Mouse (Mus musculus) cerebellum, postnatal 4 days (tissue): ENCODE measurements at regions not wholly inside any gene's neighbourhood (a gene's known extent, or its start where the extent isn't known, plus 50 kb on each side); places are given as distances from the start of the nearest gene placed in this dataset.
"Not testable (repeated sequence)": the region's sequence is repeated elsewhere in the genome, so short reads cannot be mapped to it uniquely, and the experiment has no call there.

Source experiments
- DNase-seq, 2 experiments: peaks; one replicate each; pipeline ENCODE4 v3.0.0; 2022; ENCODE audit warnings: low spot score in 2 of 2, mixed read lengths in 1 of 2

DNA sequence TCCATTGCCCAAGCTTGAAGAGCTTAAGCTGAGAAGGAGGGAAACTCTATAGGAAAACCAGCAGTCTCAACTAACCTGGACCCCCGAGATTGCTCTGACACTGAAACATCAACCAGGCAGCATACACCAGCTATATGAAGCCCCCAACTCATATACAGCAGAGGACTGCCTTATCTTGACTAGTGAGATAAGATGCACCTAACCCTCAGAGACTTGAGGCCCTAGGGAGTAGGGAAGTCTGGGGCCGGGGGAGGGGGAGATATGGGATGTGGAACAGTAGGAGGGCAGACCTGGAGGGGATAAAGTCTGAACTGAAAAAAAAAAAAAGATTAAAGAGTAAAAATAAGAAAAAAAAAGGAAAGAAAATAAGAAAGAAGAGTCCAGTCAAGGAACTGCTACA, 540.5 kb upstream of the Pkdcc start:
- no peak for DNase-seq

DNA sequence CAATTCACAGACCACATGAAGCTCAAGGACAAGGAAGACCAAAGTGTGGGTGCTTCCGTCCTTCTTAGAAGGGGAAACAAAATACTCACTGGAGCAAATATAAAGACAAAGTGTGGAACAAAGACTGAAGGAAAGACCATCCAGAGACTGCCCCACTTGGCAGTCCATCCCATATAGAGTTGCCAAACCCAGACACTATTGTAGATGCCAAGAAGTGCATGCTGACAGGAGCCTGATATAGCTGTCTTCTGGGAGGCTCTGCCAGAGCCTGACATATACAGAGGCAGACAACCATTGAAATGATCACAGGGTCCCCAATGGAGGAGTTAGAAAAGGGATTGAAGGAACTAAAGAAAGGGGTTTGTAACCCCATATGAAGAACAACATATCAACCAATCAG, 548.5 kb upstream of the Pkdcc start:
- peak in 1 of 2 experiments; percentile 4 for DNase-seq

DNA sequence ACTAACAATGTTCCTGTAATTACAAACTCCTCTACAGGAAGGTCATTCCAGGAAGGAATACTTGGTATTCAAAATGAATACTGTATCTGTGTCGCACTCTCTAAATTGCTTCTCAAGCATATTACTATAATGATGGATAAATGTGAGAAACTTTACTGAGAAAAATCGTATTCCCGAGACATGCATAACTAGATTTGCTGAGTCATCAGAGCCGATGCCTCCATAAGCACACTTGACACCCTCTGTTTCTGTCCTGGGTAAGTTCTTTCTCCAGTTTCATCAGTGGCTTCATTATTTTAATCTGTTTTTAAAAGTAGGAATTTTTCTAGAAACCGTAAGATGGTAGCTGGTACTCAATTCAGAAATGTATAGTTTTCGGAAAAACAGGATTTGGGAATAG, 550.7 kb upstream of the Pkdcc start:
- DNase-seq: no peak

DNA sequence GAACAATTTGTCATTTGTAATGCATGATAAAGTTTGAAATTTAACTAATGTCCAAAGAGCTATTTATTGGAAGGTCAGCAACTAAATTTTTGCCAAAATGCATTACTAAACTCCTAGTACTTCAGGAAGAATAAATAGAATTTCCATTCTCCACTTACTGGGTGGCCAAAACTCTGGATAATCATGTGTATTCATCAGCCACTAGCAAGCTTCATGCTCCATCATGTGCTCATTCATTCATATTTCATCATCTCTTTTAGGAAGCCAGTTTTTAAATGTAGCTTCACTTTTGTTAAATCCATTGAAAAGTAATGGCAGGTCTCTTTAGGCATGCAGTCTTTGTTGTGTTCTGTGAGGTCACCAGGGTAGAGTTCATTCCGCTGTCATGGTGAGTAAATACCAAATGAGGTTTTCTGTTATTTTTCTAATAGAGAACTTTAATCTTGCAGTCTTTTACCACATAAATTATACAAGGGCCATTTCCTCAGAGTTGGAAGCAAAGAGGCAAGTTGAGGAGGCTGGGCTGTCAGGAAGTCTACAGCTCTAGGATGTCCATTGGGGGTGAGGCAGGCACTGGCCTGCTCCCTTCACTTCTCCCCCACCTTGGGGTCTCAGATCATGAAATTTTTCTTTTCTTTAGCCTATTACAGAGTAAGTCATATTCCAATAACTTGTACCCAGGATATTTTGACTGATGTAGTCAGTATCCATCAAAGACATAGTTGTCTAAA, 578.5 kb upstream of the Pkdcc start:
- no peak for DNase-seq

DNA sequence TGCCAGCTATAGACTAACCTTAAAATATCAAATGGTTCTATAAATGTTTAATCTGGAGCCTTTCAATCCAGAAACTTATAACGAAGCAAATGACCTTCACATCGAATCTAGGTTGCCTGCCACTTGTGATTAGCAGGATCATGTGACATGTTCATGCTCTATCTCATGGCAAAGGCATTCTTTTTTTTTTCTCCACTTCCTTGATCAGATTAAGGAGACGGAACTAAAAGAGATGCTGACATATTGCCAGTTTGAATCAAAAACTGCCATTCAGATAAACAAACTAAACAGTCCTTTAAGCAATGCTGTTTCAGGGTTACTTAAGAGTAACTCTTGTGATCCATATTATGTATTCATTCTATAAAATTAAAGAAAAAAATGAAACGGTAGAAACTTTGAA, 579.2 kb upstream of the Pkdcc start:
- DNase-seq: no peak

DNA sequence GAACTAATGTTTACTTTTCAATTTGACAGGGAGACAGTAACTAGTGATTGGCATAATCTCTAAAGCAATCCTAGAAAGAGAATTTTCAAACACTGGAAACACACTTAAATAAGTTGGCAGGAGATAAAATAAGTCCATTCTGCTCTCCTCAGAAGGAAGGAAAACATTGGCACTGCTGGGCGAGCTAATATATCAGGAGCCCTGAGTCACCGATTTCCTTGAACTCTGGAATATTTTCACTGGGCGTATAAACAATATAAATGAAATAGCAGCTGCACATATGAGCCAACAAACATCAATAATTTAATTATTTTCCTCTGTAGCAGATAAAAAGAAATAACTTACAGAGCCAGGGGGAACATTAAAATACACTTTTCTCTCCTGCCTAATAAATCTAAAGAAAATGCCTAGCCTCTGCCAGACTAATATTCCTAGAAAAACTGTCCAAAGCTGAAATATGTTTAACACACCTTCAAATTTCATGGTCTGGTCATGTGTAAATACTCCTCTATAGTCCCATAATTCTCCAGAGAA, 608.4 kb upstream of the Pkdcc start:
- DNase-seq: no peak

DNA sequence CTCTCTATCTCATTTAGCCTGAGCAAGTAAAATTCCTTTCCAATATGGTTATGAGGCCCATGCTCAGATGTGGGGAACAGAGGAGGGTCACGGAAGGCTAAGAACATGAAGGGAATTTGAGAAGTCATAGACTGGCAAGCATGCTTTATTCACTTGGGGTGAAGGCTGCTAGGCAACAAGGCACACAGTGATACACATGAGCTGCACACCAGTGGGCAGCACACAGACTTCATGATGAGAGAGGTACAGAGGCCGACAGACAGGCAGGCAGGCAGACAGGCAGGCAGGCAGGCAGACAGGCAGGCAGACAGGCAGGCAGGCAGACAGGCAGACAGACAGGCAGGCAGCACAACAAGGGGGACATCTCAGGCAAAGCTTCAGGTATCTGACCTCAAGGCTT, 631.3 kb upstream of the Pkdcc start:
- no peak for DNase-seq

DNA sequence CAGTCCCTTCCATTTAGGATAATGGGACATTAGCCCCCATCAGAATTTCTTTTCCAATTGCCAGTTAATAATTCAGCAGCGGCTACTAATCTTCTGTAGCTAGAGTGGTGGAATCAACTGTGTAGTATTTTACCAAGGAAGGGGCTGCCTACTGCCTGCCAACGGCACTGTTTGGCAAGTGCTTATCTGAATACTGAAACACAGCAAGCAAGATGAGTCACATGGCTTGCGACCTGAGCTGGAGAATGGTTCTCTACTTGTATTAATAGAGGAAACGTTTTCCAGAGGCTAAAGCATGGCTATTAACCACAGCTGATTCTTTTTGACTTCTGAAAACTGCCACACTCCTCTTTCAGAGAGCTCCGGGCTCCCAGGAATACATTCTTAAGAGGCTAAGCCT, 681.6 kb upstream of the Pkdcc start:
- DNase-seq: no peak

DNA sequence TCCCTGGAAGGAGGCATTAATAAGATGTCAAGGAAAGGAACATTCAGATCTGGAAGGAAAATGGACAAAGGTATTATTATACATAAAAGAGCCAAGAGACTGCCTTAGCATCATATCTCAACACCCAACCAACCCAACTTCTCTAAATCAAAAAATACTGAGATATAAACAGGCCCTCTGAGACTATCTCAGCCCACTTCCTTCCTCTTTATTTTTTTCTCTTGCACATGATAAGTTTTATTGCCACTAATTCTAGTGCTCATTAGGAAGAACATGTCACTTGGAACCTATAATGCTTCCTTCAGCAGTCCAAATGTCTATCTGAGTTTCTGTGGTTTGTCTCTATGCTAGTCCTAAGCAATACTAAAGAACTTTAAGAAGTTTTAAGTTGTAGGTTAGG, 697.0 kb upstream of the Pkdcc start:
- DNase-seq: no peak

DNA sequence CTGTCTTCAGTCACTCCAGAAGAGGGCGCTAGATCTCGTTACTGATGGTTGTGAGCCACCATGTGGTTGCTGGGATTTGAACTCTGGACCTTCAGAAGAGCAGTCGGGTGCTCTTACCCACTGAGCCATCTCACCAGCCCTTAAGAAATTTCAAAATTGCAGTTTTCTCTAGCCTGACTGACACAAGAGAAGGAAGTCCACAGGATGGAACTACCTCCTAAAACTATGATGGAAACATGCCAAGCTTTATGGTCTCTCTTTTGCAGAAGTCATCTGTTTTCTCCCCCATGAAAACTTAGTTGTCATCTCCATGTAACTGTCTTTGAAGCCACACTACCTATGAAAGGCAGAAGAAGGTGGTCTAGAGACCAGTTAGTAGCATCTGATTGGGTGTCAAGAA, 698.2 kb upstream of the Pkdcc start:
- DNase-seq: no peak

DNA sequence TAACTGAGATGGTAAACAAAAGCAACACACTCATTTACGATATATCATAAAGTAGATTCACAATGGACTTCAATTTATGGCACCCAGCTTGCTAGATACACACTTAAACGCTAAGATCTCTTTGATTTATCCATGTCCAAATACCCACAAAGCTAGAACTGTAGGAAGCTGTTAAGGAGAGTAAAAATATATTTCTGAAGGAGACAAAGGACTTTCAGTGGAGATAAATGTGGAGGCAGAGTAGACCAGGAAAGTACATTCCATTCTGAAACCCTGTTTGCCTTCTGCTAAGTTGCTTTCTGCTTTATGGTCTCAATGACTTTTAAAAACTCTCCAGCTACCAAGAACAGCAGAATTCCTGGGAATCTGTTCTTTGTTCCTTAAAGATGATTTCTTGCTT, 701.3 kb upstream of the Pkdcc start:
- no peak for DNase-seq

DNA sequence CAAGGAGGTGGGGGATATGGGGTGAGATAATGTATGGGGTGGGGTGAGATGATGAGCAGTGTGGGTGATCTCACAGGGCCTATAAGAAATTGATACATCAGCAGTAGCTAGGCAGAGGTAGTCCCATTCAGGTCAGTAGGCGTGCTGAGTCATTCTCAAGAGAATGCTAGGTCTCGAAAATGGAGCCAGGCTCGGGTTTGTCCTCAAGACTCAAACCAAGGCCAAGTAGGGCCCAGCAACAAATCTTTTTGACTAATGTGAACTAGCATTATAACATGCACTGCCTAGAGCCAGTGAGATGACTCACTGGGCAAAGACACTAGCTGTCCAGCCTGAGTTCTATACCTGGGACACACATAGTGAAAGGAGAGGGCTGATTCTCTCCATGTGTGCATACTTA, 710.8 kb upstream of the Pkdcc start:
- no peak for DNase-seq

DNA sequence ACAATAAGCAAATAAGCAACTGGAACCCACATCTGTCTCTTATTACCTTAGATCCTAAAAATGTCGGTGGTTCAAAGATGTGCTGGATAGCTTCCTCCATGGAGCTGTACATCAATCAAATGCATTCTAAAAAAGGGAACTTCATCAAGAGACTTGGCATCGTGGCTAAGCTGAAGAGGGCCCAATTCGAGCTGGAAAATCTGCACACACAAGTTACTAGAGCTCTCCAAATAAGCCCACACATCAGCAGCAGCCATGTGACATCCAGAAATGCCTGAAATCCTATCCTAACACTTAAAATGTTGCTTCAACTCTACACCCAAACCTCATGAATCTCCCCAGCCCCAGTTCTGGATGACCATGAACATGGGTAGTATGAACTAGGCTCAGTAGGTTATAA, 729.5 kb upstream of the Pkdcc start:
- DNase-seq: no peak

DNA sequence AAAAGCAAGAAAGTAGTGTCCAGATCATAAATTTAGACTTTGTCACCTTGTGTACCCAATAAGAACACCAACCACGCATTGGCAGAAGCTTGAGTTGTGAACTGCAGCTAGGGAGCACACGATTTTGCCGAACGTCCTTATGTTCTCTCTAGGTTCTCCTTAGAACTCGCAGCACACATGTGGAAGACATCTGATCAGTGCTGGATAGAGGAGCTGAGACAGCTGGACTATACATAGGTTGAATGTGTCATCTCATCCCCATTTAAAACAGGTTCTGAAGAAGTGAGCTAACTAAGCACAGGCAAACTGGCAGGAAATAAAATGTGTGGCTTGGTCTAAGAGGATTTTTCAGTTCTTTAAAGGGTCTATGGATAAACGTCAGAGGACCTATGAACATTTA, 730.5 kb upstream of the Pkdcc start:
- no peak for DNase-seq

DNA sequence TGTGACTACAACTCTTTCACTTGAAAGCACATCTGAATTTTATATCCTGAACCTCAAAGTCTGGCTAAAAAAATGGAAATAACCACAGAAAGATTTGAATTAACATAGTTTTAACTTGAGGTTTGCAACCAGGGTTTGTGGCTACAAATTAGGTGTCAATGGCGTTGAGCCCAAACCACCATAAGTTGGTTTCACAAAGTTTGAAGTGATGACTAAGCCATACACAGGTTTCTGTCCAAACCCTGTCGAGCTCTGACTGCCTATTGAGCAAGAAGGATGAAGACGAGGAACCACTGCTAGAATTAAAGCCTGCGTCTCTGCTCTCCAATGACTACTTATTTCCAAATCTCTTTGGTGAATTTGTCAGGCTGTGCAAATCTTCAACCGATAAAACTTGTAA, 719.8 kb upstream of the Slc8a1 start:
- DNase-seq: no peak

DNA sequence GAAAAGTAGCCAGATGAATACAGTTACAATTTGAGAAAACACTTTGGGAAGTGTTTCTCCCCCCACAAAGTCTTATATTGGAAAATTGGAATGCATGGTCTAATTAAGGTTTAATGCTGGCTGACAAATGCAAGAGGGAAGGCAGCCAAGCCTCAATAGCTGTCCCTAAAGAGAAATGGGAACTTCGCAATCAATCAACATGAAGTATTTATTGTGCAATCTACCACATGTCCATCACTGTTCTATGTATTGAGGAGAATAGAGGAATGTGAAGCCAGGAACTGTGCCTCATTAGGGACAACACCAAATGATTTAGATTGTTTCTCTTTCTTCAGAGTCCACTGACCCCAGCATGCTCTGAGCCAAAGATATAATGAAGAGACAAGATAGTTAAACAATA, 715.7 kb upstream of the Slc8a1 start:
- no peak for DNase-seq

DNA sequence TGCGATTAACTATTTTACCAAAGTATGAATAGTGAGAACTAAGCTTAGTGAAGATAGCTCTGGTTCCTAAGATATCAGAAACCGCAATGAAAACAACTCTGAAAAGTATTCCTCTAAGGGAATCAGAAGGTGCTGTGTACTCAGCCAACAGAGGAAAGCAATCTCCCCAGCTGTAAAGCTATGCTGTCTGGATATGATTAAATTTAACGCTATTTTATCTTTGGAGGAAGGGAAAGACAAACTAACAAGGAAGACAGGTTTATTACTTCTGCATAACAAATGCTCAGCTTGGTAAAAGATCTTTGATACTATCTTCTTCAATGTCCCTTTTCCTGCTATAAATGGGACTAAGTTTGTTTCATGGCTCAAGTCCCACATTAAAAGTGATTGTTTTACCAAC, 700.9 kb upstream of the Slc8a1 start:
- DNase-seq: no peak

DNA sequence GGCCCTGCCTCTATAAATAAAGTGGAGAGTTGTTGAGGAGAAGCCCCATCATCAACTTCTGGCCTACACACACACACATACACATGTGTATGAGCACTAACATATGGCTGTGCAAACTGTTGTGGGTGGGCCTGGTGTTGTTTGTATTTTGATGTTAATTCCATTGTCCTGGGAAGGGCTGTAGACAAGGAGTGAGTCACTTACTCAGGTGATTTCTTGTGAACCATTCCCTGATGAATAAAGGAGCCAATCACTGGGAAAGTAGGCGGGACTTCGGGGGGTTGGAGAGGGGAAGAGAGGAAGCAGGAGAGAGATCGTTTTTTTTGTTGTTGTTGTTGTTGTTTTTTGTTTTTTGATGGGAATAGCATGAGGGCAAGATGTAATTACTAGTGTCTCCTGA, 699.0 kb upstream of the Slc8a1 start:
- no peak for DNase-seq

DNA sequence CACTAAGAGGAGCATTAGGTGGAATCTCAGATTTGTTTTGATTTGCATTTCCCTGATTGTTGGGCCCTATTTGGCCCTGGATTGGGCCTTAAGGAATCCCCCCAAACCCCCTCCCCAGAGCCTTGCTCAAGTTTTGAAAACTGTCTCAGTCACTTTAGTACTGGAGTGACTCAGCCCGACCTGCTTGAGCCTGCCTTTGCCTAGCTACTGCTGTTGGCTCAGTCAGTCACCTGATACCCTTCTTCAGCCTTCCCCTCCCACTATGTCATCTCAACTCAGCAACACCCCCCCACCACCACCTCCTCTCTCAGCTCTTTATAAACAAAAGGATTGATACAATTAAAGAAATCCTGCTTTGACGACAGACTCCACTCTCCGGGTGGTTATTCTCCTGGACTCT, 694.5 kb upstream of the Slc8a1 start:
- no peak for DNase-seq

DNA sequence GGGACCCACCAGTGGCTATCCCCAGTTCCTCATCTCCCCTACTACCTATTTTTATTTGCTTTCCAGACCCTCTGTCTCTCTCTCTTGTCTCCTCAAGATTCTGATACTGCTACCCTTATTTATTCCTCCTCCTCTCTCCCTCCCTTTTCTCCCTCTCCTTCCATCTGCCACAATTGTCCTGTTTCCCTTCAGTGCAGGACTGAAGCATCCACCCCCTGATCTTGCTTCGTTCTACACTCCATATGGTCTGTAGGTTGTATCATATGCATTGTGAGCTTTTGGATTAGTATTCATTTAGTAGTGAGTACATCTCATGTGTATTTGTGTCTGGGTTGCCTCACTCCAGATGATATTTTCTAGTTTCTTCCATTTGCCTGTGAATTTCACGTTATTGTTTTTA, 670.1 kb upstream of the Slc8a1 start:
- DNase-seq: no peak

DNA sequence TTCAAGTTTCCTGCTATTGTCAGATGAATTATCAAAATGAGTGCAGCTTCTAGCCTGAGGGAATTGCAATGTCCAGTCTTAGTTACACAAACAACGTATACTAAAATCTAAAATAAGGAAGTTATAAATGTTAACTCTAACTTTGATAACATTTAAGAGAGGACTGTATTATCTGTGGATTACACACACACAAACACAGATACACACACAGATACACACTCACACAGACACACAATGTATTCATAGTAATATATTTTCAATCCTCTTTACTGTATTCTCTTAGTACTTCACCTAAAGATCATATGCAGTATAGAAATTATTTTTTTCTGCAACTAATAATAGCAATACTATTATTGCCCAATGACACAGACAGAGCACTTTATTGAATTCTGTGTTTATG, 661.2 kb upstream of the Slc8a1 start:
- no peak for DNase-seq

DNA sequence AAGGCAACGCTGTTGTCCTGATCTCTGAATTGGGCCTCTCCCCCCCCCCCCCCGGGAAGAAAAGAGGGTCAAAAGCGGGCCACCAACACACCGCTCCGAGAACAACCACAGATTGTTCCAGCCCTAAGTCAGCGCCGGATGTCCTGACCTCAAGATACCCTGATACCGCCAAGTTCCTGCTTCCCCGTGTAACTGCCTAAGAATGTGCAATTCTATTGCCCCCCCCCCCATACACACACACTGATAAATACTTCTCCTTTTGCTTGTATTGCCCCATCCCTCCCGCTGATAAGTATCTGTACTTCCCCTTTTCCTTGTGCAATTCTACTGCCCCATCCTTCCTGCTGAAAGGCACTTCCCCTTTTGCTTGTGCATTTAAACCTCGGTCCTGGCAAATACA, 641.2 kb upstream of the Slc8a1 start:
- DNase-seq: not testable (repeated sequence)

DNA sequence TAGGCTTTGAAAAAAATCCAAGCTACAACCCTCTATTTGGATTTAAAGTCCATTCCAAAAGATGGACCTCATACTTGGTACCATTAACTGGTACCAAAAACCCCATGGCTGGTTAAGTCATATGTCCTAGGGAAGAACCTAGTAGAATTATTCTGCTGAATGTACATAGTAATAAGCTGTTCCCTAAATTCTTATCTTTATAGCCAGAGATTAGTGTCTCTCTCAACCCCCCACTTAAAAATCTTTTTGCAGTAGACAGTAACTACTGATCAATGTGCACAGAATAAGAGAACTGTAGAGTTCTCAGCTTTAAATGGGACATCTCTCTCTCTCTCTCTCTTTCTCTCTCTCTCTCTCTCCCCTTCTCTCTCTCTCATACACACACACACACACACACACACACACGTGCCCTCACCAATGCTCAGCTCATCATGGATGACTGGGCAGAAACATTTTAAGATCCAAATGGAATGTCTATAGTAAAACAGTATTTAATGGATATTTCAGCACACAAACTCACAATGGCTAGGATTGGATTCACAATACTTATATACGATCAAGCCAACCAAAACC, 640.2 kb upstream of the Slc8a1 start:
- no peak for DNase-seq

DNA sequence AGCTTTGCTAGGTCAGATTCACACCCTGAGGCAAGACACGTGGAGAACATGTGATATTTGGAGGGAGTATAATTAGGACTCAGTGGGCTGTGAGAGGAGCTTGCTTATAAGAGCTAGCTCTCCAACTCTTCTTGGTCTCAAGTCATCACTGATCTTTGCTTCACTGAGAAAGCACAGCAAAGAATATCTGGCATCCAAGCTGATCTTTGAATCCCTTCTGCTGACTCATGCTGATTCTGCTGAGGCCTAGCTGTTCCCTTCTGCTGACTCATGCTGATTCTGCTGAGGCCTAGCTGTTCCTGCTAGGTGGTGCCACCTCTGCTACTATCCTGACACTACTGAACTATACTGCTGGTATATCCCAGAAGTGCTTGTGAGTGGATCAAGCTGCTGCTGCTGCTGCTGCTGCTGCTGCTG, 639.0 kb upstream of the Slc8a1 start:
- DNase-seq: no peak
